Mouse (Mus musculus) neural tube, embryonic 13.5 days (tissue): ENCODE measurements around the gene Lnx1. TPM values are rescaled to one million over a fixed set of nuclear protein-coding genes. Genes with fewer than 3 reads are reported as not detected.

Experiments
- ATAC-seq: fragments of 200-750 bp; cut with Nextera tagmentation; 2 replicates; pipeline ENCODE4 v1.8.0; 2017; ENCODE audit warnings: low read depth, mild to moderate bottlenecking, moderate TSS enrichment, moderate library complexity
- H3K27ac ChIP-seq: fragments of 300-500 bp; sonication (generic); replicated peaks from 2 replicates; pipeline ENCODE4 v1.5.1; 2015; ENCODE audit warnings: moderate library complexity, mild to moderate bottlenecking, inconsistent platforms
- H3K27me3 ChIP-seq: fragments of 300-500 bp; sonication (generic); 2 replicates; pipeline ENCODE4 v1.6.1; 2015; ENCODE audit warnings: mild to moderate bottlenecking, inconsistent platforms
- H3K36me3 ChIP-seq: fragments of 300-500 bp; sonication (generic); 2 replicates; pipeline ENCODE4 v1.6.1; 2015; ENCODE audit warnings: mild to moderate bottlenecking, inconsistent platforms
- H3K4me1 ChIP-seq: fragments of 300-500 bp; sonication (generic); replicated peaks from 2 replicates; pipeline ENCODE4 v1.6.1; 2015; ENCODE audit warnings: inconsistent platforms
- H3K4me2 ChIP-seq: fragments of 300-500 bp; sonication (generic); 2 replicates; pipeline ENCODE4 v1.6.1; 2015; ENCODE audit warnings: inconsistent platforms, mild to moderate bottlenecking, moderate library complexity
- H3K4me3 ChIP-seq: fragments of 300-500 bp; sonication (generic); 2 replicates; pipeline ENCODE4 v1.5.1; 2015; ENCODE audit warnings: mild to moderate bottlenecking, inconsistent platforms
- H3K9ac ChIP-seq: fragments of 300-500 bp; sonication (generic); 2 replicates; pipeline ENCODE4 v1.6.1; 2015; ENCODE audit warnings: moderate library complexity, mild to moderate bottlenecking, inconsistent platforms
- H3K9me3 ChIP-seq: fragments of 300-500 bp; sonication (generic); 2 replicates; pipeline ENCODE4 v1.6.1; 2016; ENCODE audit warnings: inconsistent platforms
- WGBS: fragments of 180-500 bp; shearing (Covaris S2); methylation state at CpG from one replicate; pipeline ENCODE4 v1.1.7; 2015; 5-methylcytosine and 5-hydroxymethylcytosine counted together
- polyA plus RNA-seq: library from polyadenylated mRNA; unstranded; fragments of >200 nt; fragmentation: Nextera tagmentation; extraction: Ambion mirVana; gene quantifications from 2 replicates; pipeline ENCODE4 v1.2.1, GENCODE M21; 2015

Lnx1 gene
- polyA plus RNA-seq, 1 experiment from 2014 or later = 3.2 TPM

GRCm38 (mm10) chr5:74694390-74694801, 8.3 kb downstream of the Lnx1 start:
- H3K4me2 ChIP-seq = no peak overlapping the region
- H3K9me3 ChIP-seq = no peaks in the 10 kb centered on the region
- 76% methylated on average over 7 of the region's 7 CpGs for WGBS
- no peak overlapping the region for H3K9ac ChIP-seq
- no peaks in the 10 kb centered on the region for H3K36me3 ChIP-seq
- no peaks in the 10 kb centered on the region for H3K4me1 ChIP-seq
- no peaks in the 10 kb centered on the region for H3K27me3 ChIP-seq
- no peak for ATAC-seq
- H3K4me3 ChIP-seq = no peak overlapping the region
- H3K27ac ChIP-seq = no peak overlapping the region

- H3K27me3 ChIP-seq = no peaks in the 10 kb centered on the region
- H3K4me2 ChIP-seq = no peak overlapping the region
- H3K4me3 ChIP-seq = no peak overlapping the region
- no peak overlapping the region for H3K27ac ChIP-seq
- no peak overlapping the region for H3K9ac ChIP-seq
- no peaks in the 10 kb centered on the region for H3K9me3 ChIP-seq
- no peaks in the 10 kb centered on the region for H3K4me1 ChIP-seq
- H3K36me3 ChIP-seq = no peaks in the 10 kb centered on the region
- ATAC-seq = no peak
- 77% methylated on average over 2 of the region's 2 CpGs for WGBS
Observed at GRCm38 (mm10) chr5:74693836-74694235, 8.9 kb downstream of the Lnx1 start.

GRCm38 (mm10) chr5:74692411-74693090, 10.2 kb downstream of the Lnx1 start:
- no peaks in the 10 kb centered on the region for H3K27me3 ChIP-seq
- H3K27ac ChIP-seq = no peak overlapping the region
- H3K9ac ChIP-seq = no peak overlapping the region
- H3K9me3 ChIP-seq = no peaks in the 10 kb centered on the region
- WGBS = 88% methylated on average over 6 of the region's 6 CpGs
- ATAC-seq = no peak
- H3K4me1 ChIP-seq = no peaks in the 10 kb centered on the region
- H3K4me2 ChIP-seq = no peak overlapping the region
- H3K4me3 ChIP-seq = no peak overlapping the region
- no peaks in the 10 kb centered on the region for H3K36me3 ChIP-seq

GRCm38 (mm10) chr5:74688822-74689221, 13.9 kb downstream of the Lnx1 start:
- Histone ChIP-seq H3K36me3 (no peaks in the 10 kb centered on the region), H3K27me3 (no peaks in the 10 kb centered on the region), H3K4me1 (no peaks in the 10 kb centered on the region), H3K27ac (no peak overlapping the region), H3K4me3 (no peak overlapping the region), H3K9me3 (no peaks in the 10 kb centered on the region), H3K9ac (no peak overlapping the region), H3K4me2 (no peak overlapping the region)
- ATAC-seq = no peak
- 91% methylated on average over 2 of the region's 2 CpGs for WGBS

GRCm38 (mm10) chr5:74684944-74685343, 17.8 kb downstream of the Lnx1 start:
- Histone ChIP-seq H3K9me3 (no peaks in the 10 kb centered on the region), H3K4me2 (no peak overlapping the region), H3K9ac (no peak overlapping the region), H3K27ac (no peak overlapping the region), H3K27me3 (no peaks in the 10 kb centered on the region), H3K4me3 (no peak overlapping the region), H3K36me3 (no peaks in the 10 kb centered on the region), H3K4me1 (no peaks in the 10 kb centered on the region)
- 89% methylated on average over 5 of the region's 5 CpGs for WGBS
- no peak for ATAC-seq

GRCm38 (mm10) chr5:74683832-74684231, 18.9 kb downstream of the Lnx1 start:
- Histone ChIP-seq H3K4me2 (no peak overlapping the region), H3K27ac (no peak overlapping the region), H3K4me1 (no peaks in the 10 kb centered on the region), H3K9me3 (no peaks in the 10 kb centered on the region), H3K27me3 (no peaks in the 10 kb centered on the region), H3K36me3 (no peaks in the 10 kb centered on the region), H3K9ac (no peak overlapping the region), H3K4me3 (no peak overlapping the region)
- WGBS = 65% methylated on average over 2 of the region's 2 CpGs
- no peak for ATAC-seq

GRCm38 (mm10) chr5:74682735-74683134, 20.0 kb downstream of the Lnx1 start:
- WGBS = 100% methylated on average over 1 of the region's 1 CpGs
- no peak for ATAC-seq

GRCm38 (mm10) chr5:74679631-74680030, 23.1 kb downstream of the Lnx1 start:
- Histone ChIP-seq H3K36me3 (no peaks in the 10 kb centered on the region), H3K4me1 (peaks cover 11% of the 10 kb centered on the region), H3K27ac (no peak overlapping the region), H3K9me3 (no peaks in the 10 kb centered on the region), H3K4me2 (no peak overlapping the region), H3K9ac (no peak overlapping the region), H3K4me3 (no peak overlapping the region), H3K27me3 (no peaks in the 10 kb centered on the region)
- 85% methylated on average over 7 of the region's 7 CpGs for WGBS
- no peak for ATAC-seq

More at GRCm38 (mm10) chr5:74682735-74683134, 20.0 kb downstream of the Lnx1 start:
- Histone ChIP-seq H3K4me1 (peaks cover 5% of the 10 kb centered on the region), H3K36me3 (no peaks in the 10 kb centered on the region), H3K4me3 (no peak overlapping the region), H3K27me3 (no peaks in the 10 kb centered on the region), H3K4me2 (no peak overlapping the region), H3K27ac (no peak overlapping the region), H3K9me3 (no peaks in the 10 kb centered on the region), H3K9ac (no peak overlapping the region)

- no peak for ATAC-seq
- no peaks in the 10 kb centered on the region for H3K27me3 ChIP-seq
- H3K9me3 ChIP-seq = no peaks in the 10 kb centered on the region
- H3K27ac ChIP-seq = no peak overlapping the region
- H3K9ac ChIP-seq = no peak overlapping the region
- no peaks in the 10 kb centered on the region for H3K36me3 ChIP-seq
- H3K4me2 ChIP-seq = no peak overlapping the region
- H3K4me3 ChIP-seq = no peak overlapping the region
- 93% methylated on average over 5 of the region's 5 CpGs for WGBS
- peaks cover 11% of the 10 kb centered on the region for H3K4me1 ChIP-seq
Observed at GRCm38 (mm10) chr5:74678693-74679092, 24.0 kb downstream of the Lnx1 start.

- no peaks in the 10 kb centered on the region for H3K36me3 ChIP-seq
- peak; percentile 96 for ATAC-seq
- H3K4me3 ChIP-seq = peak overlapping the region; percentile 24
- no peaks in the 10 kb centered on the region for H3K9me3 ChIP-seq
- H3K27me3 ChIP-seq = no peaks in the 10 kb centered on the region
- peak overlapping the region; percentile 51 for H3K9ac ChIP-seq
- 49% methylated on average over 19 of the region's 19 CpGs for WGBS
- peak overlapping the region; percentile 75 for H3K27ac ChIP-seq
- peaks cover 11% of the 10 kb centered on the region for H3K4me1 ChIP-seq
- H3K4me2 ChIP-seq = peak overlapping the region; percentile 44
Observed at GRCm38 (mm10) chr5:74677399-74678338, 25.0 kb downstream of the Lnx1 start.

GRCm38 (mm10) chr5:74672556-74672955, 30.2 kb downstream of the Lnx1 start:
- H3K9ac ChIP-seq = no peak overlapping the region
- 94% methylated on average over 5 of the region's 5 CpGs for WGBS
- no peak overlapping the region for H3K4me2 ChIP-seq
- ATAC-seq = no peak
- H3K27me3 ChIP-seq = no peaks in the 10 kb centered on the region
- H3K4me1 ChIP-seq = peaks cover 4% of the 10 kb centered on the region
- H3K4me3 ChIP-seq = no peak overlapping the region
- H3K9me3 ChIP-seq = no peaks in the 10 kb centered on the region
- no peak overlapping the region for H3K27ac ChIP-seq
- no peaks in the 10 kb centered on the region for H3K36me3 ChIP-seq

GRCm38 (mm10) chr5:74670877-74671276, 31.8 kb downstream of the Lnx1 start:
- Histone ChIP-seq H3K36me3 (no peaks in the 10 kb centered on the region), H3K4me1 (no peaks in the 10 kb centered on the region), H3K27ac (no peak overlapping the region), H3K9ac (no peak overlapping the region), H3K4me3 (no peak overlapping the region), H3K27me3 (no peaks in the 10 kb centered on the region), H3K4me2 (no peak overlapping the region), H3K9me3 (no peaks in the 10 kb centered on the region)
- WGBS = 86% methylated on average over 3 of the region's 3 CpGs
- no peak for ATAC-seq
